Mouse (Mus musculus) left cerebral cortex, postnatal 4 days (tissue): ENCODE measurements around the gene Limd1. TPM values are rescaled to one million over a fixed set of nuclear protein-coding genes. Genes with fewer than 3 reads are reported as not detected.

ENCODE experiments used
- DNase-seq: peaks from one replicate; pipeline ENCODE4 v3.0.0-alpha.2; 2022
- intact Hi-C: fragments of 180-260 bp; cut with DNase I; formaldehyde crosslinking; loops from one replicate; pipeline ENCODE4 v1.15.1; 2025
- total RNA-seq, 2 experiments: library from RNA; stranded (reverse); gene quantifications; 2 replicates each; pipeline ENCODE4 v1.2.3; 2021

Gene Limd1
- total RNA-seq, 2 experiments from 2014 or later: 9.5 to 10.2 TPM

DNA sequence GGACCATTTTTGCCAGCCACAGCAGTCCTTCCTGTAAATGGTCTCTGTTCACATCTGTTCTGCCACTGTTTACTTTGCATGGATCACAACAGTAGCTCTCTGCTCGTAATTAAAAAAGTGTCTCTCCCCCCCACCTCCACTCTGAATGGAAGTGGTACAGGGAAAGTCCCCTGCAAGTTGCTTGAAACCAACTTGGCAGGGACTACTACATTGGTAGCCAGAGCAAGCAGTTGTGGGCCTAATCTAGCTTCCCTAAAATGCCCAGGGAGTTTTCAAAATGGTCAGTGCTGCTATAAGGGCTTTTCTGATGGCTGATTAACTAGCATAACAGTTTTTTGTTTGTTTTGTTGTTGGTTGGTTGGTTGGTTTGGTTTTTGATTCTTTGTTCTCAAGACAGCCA is 60.6 kb downstream of the Limd1 start:
- no peak for DNase-seq
- intact Hi-C loops: no loop called here

DNA sequence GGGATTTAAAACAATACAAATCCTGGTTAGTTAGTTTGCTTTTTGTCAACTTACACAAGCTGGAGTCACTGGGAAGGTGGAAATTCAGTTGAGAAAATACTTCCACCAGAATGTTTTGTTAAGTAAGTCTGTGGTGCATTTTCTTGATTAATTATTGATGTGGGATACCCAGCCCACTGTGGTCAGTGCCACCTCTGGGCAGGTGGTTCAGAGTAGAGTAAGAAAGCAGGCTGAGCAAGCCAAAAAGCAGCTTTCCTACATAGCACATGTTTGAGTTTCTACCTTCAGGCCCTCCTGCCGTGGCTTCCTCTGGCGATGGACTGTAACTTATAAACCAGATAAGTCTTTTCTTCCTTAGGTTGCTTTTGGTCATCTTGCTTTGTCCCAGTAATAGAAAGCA is 61.3 kb downstream of the Limd1 start:
- intact Hi-C loops: no loop called here
- no peak for DNase-seq

DNA sequence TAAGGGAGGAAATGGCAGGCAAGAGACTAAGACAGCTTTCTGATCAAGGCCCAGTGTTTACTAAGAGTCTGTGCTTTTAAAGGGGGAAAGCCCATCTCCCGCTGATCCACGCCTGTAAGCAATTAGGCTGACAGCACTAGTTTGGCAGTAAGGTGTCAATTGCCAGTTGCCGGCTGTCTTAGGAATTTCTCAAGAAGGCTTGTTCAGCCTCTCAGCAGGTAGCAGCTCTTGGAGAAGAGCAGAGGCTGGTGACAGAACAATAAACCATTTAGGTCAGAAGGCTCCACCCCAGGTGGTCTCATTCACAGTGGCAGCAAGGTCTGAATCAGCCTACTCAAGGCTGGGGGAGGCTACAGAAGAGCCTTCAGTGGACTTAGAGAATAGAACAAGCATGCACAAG is 76.1 kb downstream of the Limd1 start:
- intact Hi-C loops: no loop called here
- no peak for DNase-seq

Other genes with a start within 250 kb of the Limd1 start
- 100 to 1,000 TPM; 124 to 132 TPM for gene Tmem158, start 217.9 kb upstream of the Limd1 start, total RNA-seq
- 10 to 100 TPM; 25.3 to 41.7 TPM for gene Lars2, start 111.8 kb upstream of the Limd1 start, total RNA-seq
- gene Sacm1l, start 51.1 kb downstream of the Limd1 start, total RNA-seq: 10 to 100 TPM; 43.3 to 46.6 TPM
- under 1 TPM; 0.40 to 0.48 TPM for gene Slc6a20b, start 153.9 kb downstream of the Limd1 start, total RNA-seq
- under 1 TPM; 0.16 to 0.18 TPM for gene Ccr9, start 199.7 kb downstream of the Limd1 start, total RNA-seq
- 10 to 100 TPM; 15.3 to 15.7 TPM for gene Slc6a20a, start 200.2 kb downstream of the Limd1 start, total RNA-seq
- gene Lztfl1, start 239.0 kb downstream of the Limd1 start, total RNA-seq: 10 to 100 TPM; 58.2 to 61.9 TPM